Mouse (Mus musculus) left cerebral cortex, adult 9 months (tissue): Measurements from ENCODE around the gene Clybl.
A peak's percentile ranks its signal among the peaks of the same experiment; 100 is the strongest.

Experiments
- DNase-seq, 2 experiments: peaks; one replicate each; pipeline ENCODE4 v3.0.0; 2022; ENCODE audit warnings: low spot score in 2 of 2

The Clybl gene

DNA sequence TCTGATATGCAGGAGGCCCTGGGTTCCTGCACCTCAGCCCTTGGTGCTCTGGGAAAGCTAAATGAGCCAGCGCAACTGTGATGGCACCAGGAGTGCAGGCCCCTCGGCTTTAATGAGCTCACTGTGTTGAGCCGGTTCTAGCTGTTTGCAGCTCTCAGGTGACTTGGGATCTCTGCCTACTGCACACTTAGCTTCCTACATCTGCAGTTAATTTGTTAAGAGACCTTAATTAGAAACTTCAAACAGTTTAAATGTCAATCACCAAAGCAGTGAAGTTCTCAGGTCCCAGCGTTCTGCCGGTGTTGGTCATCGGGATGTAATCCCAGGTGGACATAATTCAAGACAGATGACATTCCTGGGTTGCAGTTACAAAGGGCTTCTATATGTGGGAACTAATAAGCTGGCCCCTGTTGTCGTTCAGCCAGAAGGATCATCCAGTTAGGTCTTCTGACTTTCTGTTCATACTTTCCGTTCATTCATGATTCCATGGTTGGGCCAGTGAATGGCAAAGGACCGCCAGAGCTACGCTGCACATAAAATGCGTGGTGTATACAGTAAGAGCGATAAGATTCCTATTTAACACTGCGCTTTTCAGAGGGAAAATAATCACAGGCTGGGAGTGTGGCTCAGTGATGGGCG is 18.9 kb downstream of the Clybl start:
- no peak for DNase-seq

DNA sequence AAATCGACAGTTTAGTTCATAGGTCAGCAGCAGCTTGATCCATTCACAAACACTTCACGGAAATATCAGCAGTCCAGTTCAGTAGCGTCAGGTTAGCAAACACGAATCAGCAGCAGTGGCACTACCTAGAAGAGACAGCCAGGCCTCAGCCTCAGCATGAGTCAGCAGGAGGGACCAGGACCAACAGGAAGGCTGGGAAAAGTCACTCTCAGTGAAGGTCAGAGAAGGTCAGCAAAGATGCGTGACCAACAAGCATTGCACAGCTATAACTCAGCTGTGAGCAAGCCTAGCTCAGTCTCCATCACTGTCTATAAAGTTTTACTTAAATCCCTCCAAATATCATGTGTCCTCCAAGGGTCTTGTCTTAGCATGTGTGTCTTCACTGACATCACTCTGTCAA is 27.7 kb downstream of the Clybl start:
- DNase-seq: no peak

DNA sequence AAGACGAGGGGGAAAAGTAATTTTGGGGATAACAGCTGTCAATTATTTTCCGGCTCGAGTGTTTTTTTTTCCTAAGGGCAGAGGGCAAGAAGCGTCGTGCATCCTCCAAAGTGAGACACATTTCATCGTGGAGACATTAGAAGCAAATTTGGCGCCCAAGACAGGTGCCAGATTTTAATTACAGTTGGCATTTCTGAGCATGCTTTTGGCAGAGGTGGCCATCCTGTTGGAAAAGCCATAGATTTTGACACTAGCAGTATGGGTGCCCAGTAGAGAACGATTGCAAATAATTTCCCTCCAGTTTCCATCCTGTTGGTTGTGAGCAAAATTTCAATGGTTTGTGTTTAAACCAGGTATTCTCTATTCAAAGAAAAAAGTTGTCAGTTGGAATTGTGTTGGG is 32.1 kb downstream of the Clybl start:
- DNase-seq: no peak

DNA sequence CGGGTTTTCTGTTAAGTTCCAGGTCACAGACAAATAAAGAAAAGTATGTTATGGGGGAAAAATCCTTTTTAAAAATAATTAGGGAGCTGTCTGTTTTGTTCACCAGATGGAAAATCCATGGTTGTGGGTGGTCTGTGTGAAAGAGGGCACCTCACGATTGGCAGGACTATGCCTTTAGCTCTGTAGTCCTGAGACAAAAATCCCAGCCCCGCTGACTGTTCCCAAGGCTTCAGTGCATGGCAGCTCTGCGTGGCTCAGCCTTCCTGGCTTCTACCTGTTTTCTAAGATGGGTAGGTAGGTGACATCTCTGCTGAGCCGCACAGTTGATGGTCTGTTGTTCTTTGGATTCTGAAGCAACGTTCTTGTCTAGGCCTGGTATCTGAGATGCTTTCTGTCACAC is 32.6 kb downstream of the Clybl start:
- no peak for DNase-seq

DNA sequence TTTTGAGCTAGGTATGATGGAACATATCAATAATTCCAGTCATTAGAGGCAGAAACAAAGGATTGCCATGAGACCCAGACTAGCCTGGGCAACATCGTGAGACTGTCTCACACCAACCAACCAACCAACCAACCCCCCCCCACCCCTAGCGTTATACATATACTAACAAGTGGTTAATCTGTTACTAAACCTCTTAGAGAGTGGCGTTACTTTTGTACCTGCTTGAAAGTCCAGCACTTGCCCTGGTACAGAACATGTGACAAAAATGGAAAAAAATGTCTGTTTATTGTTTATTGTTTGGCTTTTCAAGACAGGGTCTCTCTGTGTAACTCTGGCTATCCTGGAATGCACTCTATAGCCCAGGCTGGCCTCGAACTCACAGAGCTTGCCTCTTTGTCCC is 35.7 kb downstream of the Clybl start:
- DNase-seq: no peak

DNA sequence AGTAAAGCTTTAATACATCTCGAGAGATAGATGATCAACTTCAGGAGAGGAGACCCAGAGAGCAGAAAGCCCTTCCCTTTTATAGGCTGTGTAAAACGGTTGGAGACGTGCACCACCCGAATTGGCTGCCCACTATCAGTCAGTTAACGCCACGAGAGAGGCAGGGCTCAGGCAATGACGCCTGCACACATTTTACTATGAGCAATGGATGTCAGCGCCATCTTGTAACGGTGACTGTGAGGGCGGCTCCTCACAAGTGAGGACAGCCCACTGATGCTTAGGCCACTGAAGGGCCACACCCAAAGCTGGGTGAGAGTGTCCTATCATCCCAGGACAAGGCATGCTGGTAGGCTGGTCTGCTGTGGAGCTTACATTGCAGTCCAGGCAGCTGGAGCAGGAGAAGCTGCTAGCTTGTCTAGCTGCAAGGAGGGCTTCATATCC is 41.5 kb downstream of the Clybl start:
- no peak for DNase-seq

DNA sequence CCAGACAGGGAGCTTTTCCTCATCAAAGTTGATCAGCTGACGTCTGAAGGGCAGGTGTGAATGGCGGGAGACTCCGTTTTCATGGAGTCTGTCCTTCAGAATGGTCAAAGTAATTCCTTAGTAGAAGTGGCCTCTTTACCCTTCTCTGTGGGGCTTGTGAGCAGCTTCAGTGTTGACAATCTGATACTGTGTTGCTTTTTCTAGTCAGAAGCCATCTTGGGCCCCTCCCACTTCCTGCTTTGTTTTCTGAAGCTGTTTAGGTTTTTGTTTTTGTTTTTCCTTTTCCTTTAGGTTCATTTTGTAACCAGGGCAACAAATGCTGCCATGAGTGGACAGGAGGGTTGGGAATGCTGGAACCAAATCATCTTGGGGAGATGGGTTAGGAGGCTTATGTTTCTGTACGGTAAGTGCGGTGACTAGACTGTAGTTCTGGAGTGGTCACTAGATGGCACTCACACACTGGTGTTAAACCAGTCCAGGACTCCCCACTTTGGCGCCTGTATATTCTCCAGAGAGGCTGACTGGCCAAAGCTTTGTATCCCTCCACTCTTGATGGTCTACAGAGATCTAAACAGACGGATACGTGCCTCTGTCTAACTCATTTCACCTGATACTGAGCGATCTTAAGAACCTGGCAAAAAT is 42.1 kb downstream of the Clybl start:
- peak; percentile 36 to 88 for DNase-seq

DNA sequence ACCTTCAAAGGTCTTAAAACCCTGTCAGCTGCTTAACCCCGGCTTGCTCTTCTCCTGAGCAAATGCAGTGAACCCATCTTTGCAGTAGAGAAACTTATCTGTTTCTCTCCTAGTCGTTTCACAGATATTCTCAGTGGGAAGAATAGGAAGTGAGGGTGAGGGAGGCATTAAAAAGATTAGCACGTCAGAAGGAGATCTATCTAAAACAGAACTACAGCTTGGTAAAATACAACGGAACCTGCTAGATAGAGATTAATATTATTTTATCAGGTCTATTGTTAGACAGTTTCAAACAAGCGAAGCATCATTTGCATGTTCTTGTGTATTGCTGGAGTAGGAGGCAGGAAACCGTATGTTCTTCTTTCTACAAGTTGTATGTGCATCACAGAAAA is 42.6 kb downstream of the Clybl start:
- no peak for DNase-seq

DNA sequence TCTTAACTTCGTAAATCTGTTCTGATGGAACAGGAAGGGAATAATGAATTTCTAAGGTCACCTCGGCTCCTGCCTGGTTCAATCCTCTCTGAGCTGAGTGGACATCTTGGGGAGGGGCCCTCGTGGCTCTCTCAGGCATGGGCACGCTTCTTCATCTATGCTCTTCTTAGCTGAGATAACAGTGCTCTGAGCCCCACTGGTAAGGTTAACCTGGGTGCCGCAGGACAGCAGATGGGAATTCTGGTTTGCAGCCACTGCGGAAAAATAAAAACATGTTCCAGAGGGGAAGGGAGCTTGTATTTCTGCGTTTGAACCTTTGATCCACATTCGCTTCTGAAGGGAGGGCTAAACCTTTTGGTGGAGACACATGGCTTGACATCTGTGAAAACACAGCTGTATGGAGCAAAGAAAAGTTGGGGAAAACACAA is 43.0 kb downstream of the Clybl start:
- DNase-seq: no peak

DNA sequence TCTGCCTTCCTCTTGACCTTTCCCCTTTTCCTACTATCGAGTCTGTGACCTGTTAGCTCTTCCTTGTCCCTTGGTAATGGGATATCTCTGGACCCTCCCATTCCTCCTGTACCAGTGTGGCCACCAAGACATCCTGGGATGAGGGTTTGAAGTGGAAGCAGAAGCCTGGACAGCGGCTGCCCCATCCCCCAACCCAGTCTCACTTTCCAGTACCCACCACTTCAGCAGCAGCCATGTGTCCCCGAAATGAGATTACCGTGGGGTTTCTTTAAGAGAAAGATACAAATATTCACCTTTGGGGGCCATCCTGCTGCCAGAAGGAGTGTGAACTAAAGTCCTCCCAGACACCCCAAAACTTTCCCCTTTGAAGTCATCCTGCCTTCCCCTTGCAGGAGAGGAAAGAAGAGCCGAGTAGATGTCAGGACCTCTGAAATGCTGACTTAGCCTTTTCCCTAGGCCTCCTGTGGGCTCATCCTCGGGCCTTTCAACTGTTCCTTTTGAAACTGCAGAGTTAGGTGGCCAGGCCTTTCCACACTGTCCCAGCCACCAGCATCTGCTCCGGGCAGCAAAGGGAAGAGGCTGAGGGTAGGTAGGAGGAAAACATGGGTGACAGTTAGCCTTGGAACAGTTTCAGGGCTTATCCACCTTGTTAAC is 44.1 kb downstream of the Clybl start:
- no peak for DNase-seq

DNA sequence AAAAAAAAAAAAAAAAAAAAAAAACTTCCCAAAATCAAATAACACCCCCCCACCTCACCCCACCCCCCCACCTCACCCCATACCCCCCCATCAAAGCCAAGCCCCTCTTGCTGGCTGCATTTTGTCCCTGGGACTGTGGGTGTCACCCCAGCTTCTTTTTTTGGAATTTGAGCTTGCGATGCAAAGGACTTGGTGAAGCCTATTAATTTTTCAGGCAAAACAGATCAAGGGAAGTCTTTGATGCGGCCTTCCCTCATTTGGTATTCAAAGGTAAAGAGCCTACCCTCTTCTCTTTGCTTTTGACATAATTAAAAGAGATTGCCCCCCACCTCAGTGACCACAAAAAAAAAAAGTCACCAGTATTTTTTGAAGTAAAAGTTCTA is 44.6 kb downstream of the Clybl start:
- DNase-seq: no peak

DNA sequence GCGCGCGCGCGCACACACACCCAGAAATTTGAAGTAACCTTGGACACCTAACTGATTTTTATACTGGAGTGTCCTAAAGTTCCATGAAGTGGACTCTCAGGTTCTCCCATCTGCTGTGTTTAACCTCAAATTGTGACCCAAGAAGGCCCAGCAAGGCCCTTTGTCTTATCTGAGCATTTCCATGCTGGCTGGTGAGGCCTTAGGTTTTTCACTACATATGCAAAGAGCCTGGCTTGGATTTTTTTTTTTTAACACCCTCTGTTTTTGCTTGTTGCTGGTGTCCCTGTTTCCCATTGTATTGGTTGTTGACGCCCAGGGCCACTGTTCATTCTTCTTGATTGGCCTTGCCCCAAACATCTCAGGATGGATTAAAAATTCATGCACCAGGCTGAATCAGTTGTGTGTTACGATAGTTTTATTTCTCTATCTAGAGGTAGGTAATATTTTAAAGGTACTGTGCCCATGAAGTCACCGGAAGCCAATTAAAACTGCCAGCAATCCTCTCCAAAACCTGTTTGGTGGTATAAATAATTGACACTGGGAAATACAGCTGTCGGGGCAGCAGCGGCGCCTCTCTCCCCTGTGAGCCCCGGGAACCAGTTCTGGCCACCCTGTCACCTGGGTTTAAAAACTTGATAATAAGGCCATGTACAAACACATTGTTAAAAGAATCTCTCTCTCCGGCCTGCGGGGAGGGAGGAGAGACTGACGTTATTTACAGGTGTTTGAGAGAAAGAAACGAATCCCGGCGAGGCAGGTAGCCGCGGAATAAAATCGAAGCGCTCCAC is 45.4 kb downstream of the Clybl start:
- no peak for DNase-seq

DNA sequence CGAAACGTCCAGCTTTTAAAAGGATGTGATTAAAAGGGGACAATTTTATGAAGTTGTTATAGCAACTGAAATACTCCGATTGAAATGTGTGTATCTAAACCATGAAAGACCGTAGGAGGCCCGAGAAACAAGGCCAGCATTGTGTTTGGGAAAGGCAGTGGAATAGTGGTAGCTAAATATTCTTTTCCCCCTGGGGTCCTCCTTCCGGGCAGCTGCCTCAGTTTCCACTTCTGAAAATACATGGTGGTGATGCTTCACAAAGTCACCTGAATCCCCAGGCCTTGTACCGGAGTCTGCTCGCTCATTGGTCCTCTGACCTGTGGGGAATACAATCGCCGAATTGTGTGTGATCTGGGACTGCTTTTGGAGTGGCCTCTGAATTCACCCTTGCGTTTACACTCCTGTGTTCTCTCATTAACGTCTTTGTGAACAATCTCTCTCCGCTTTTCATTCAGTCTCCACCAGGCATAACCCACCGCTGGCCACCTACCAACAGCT is 46.0 kb downstream of the Clybl start:
- DNase-seq: no peak

DNA sequence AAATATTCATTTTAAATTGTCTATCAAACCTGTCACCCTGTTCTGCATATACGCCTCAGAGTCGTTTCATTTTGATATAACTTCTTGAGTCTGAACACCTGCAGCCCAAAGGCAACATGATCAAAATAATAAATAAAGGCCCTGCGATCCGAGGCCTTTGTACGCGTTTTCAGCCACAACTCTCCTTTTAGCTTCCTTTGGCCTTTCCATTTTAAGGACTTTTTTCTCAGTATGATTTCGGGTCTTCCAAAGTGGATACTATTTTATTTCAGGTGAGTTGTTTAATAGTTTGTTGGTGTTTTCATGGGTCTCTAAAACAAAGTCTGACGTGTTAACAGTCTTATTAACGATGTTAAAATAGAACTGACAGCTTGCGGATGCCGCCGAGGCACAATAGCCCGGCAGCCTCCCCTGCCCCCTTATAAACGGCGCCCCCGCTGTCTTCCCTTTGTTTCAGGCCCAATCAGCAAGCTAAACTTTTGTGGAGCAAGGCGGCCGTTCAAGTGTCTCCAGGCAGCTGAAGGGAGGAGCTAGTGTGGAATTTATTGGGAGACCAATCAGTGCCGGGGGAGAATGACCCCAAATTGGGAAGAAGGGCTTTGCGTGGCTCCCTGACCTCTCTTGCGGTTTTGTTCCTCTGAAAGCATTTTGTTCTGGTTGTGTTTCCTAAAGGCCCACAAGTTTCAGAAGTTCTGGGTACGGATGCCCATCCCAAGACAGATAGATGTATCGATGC is 47.5 kb downstream of the Clybl start:
- DNase-seq: no peak

DNA sequence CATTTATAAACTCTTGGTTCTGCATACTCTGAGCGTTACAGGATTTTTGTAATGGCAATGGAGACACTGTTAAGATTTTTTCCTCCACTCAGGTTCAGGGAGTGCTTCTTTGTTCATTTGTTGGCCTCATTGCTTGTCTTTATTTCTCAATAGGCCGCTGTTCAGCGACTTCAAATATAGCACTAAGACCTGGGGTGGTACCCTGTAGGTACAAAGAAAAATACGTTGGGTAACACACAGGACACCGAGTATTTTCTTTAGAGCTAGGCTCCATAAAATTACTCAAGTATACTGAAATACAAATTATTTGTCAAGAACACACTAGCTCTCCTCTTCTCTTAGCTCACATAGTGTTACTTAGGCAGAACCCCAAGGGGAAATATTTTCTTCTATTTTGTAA is 48.5 kb downstream of the Clybl start:
- no peak for DNase-seq

DNA sequence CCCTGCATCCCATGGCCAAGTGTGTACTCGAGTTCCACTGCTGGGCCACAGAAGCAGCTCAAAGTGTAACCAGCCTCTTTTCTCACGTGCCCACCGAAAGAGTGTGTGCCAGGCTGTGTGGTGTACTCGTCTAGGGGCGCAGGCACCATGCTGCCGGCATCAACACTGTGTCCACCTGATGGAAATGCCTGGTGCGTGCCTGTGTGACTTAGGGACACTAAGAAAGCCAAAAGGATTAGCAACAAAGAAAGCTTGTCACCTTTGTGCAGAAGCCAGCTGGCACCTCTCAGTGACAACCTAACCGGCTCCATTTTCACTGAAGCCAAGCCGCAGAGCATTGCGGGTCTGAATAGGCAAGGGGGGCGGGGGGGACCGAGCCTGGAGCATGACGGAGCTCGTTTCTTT is 49.1 kb downstream of the Clybl start:
- no peak for DNase-seq

DNA sequence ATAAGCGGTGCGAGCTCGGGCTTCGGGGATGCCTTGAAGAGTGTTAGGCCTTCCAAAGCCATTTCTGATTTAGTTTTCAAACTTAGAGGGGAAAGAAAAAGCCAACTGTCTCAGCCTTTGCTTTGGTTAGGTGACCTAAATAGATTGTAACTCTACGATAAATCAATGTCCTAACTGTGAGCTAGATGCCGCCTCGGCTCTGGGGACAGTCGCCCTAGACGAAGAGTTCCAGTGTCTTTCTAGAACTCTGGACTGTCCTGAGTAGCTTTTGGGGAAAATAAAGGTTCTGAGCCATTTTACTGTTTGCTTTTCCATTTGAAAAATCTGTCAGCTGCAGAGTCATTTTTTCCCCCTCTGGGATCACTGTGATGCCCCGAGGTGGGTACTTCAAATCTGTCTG is 49.6 kb downstream of the Clybl start:
- no peak for DNase-seq

DNA sequence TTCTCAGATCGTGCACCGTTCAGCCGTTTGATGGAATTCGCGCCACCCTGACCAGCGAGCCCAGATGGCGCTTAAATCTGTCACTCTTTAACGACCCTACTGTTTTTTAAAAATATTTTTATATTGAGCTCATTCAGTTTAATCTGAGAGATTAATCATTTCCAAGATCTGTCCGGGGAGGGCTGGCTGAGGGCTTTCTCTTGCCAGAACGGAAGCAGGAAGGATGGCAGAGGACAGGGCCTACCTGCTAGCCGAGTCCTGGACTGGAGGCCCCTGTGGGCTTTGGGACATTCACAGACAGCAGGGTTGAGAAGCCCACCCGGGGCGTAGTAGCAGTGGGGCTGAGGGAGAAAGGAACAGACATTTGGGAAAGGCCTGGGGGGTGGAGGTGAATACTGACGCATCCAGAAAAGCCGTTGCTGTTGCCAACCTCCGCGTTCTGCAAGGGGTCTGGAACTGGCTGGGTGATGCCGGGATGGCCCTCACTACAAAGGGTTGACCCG is 51.8 kb downstream of the Clybl start:
- no peak for DNase-seq

DNA sequence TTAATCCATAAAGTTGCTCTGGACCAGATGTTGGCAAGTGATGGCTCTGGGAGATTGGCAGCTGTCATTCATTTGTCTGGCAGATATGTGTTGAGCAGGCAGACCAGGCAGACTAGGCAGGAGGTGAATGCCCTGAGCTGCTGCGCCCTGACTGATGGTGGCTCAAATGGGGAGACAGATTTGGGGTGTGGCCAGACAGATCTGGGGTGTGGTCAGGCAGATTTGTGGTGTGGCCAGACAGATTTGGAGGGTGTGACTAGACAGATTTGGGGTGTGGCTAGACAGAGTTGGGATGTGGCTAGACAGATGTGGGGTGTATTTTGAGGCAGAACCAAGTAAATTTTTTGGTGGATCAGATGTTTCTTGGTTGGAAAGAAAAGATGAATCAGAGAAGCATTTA is 62.4 kb downstream of the Clybl start:
- DNase-seq: no peak

DNA sequence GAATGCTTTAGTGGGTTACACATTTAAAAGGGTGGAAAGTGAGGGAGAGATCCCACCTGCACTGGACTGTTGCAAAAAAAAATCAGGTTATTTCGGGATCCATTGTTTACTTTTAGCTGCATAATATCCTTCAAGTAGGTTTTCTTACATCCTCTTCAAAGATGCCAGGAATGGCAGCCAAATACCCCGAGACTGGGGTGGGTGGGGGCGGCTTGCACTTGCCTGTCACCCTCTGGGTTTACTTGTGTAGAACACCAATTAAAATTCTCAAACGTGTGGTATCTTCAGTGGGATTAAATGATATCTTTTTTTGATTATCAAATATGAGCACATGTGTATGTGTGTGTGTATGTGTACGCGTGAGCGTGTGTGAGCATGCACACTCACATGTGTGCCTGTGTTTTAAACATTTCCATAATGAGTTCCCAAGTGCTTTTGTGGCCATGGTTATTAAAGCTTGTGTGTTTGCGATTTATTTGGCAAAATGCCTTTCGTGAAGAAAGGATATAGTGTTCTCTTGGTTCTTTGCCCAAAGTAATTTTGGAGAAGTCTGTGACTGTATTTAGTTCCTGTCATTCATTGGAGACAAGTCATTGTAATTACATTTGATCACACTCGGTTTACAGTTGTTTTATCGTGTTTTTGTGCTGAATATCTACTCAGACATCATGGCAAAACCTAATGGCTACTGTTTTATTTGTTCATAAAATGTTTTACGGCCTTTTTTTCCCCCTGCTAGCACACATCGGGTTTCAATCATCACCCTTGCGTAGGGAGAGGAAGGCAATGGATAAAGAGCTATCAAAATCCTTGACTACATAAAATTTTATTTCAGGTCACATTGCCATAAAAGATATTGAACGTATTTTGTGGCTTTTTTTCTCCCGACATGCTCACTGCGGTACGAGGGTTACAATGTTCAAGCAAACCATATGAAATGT is 65.7 kb downstream of the Clybl start:
- no peak for DNase-seq
